Mouse (Mus musculus) heart, embryonic 14.5 days (tissue): ENCODE data around the gene Rbbp5. TPM values are rescaled to one million over a fixed set of nuclear protein-coding genes. Genes with fewer than 3 reads are reported as not detected.

Source experiments
- ATAC-seq: fragments of 200-750 bp; cut with Nextera tagmentation; 2 replicates; pipeline ENCODE4 v1.8.0; 2017; ENCODE audit warnings: low read depth, moderate TSS enrichment; ENCODE audit not compliant: insufficient number of reproducible peaks, insufficient read depth, low FRiP score
- H3K27ac ChIP-seq, 2 experiments: fragments of 200-500 bp in 1 of 2; fragments of 300-500 bp in 1 of 2; sonication (generic) in 1 of 2; replicated peaks in 1 of 2; 2 replicates each; pipeline ENCODE4 v1.5.1; 2012 to 2014; ENCODE audit warnings: low read depth in 2 of 2, low read length in 2 of 2, control low read depth in 1 of 2, mild to moderate bottlenecking in 1 of 2, mixed read lengths in 1 of 2; ENCODE audit not compliant: control insufficient read depth in 1 of 2, insufficient read depth in 1 of 2
- H3K27me3 ChIP-seq: fragments of 300-500 bp; sonication (generic); 2 replicates; pipeline ENCODE4 v1.6.1; 2014; ENCODE audit warnings: mild to moderate bottlenecking, low read length, control low read depth; ENCODE audit not compliant: control insufficient read depth, insufficient read depth
- H3K36me3 ChIP-seq: fragments of 300-500 bp; sonication (generic); 2 replicates; pipeline ENCODE4 v1.6.1; 2014; ENCODE audit warnings: mild to moderate bottlenecking, control low read depth, low read length, mixed read lengths; ENCODE audit not compliant: control insufficient read depth, insufficient read depth
- H3K4me1 ChIP-seq, 2 experiments: fragments of 200-500 bp in 1 of 2; fragments of 300-500 bp in 1 of 2; sonication (generic) in 1 of 2; 2 replicates each; pipeline ENCODE4 v1.6.1; 2012 to 2014; ENCODE audit warnings: low read length in 2 of 2, control low read depth in 1 of 2, mixed read lengths in 1 of 2; ENCODE audit not compliant: control insufficient read depth in 2 of 2, insufficient read depth in 2 of 2
- H3K4me2 ChIP-seq: fragments of 300-500 bp; sonication (generic); 2 replicates; pipeline ENCODE4 v1.6.1; 2014; ENCODE audit warnings: mild to moderate bottlenecking, low read length
- H3K4me3 ChIP-seq, 2 experiments: fragments of 200-500 bp in 1 of 2; fragments of 300-500 bp in 1 of 2; sonication (generic) in 1 of 2; 2 replicates each; pipeline ENCODE4 v1.5.1; 2012 to 2014; ENCODE audit warnings: low read length in 2 of 2, mild to moderate bottlenecking in 2 of 2, control low read depth in 1 of 2, low read depth in 1 of 2, moderate library complexity in 1 of 2; ENCODE audit not compliant: control insufficient read depth in 1 of 2, insufficient read depth in 1 of 2
- H3K9ac ChIP-seq: fragments of 300-500 bp; sonication (generic); 2 replicates; pipeline ENCODE4 v1.6.1; 2014; ENCODE audit warnings: mild to moderate bottlenecking, low read length
- H3K9me3 ChIP-seq: fragments of 300-500 bp; sonication (generic); 2 replicates; pipeline ENCODE4 v1.6.1; 2016; ENCODE audit warnings: low read length, control low read depth; ENCODE audit not compliant: control insufficient read depth
- WGBS: fragments of 180-500 bp; shearing (Covaris S2); extraction: QIAGEN DNeasy Blood & Tissue Kit; methylation state at CpG from one replicate; pipeline ENCODE4 v1.1.7; 2014; 5-methylcytosine and 5-hydroxymethylcytosine counted together
- polyA plus RNA-seq: library from polyadenylated mRNA; unstranded; fragments of >200 nt; fragmentation: Nextera tagmentation; extraction: Ambion mirVana; gene quantifications from 2 replicates; pipeline ENCODE4 v1.2.1, GENCODE M21; 2014

Rbbp5 gene
- polyA plus RNA-seq, 1 experiment from 2014 or later = 27.7 TPM

DNA sequence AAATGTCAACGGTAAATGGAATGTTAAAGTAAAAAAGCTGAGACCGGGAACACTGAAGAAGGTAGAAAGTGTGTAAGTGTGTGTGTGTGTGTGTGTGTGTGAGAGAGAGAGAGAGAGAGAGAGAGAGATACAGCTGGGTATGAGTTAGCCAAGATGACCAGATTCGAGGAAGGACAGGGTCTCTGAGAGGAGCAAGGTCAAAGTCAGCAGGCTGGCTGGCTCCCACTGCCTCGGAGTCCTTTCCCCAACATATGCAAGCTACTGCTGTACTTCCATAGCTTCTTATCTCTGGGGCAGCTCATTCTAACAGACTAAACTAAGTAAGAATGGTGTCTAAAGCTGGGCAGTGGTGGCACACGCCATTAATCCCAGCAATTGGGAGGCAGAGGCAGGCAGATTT, 5.7 kb upstream of the Rbbp5 start:
- no peak overlapping the region for H3K4me2 ChIP-seq
- H3K27me3 ChIP-seq = no peaks in the 10 kb centered on the region
- no peak for ATAC-seq
- no peak overlapping the region for H3K4me3 ChIP-seq
- H3K9ac ChIP-seq = no peak overlapping the region
- peaks cover 7 to 10% of the 10 kb centered on the region in 2 experiments for H3K4me1 ChIP-seq
- H3K27ac ChIP-seq = no peak overlapping the region
- no peaks in the 10 kb centered on the region; the same call in 1 of the 2 replicates for H3K36me3 ChIP-seq
- WGBS = 76% methylated on average over 5 of the region's 5 CpGs
- no peaks in the 10 kb centered on the region for H3K9me3 ChIP-seq

DNA sequence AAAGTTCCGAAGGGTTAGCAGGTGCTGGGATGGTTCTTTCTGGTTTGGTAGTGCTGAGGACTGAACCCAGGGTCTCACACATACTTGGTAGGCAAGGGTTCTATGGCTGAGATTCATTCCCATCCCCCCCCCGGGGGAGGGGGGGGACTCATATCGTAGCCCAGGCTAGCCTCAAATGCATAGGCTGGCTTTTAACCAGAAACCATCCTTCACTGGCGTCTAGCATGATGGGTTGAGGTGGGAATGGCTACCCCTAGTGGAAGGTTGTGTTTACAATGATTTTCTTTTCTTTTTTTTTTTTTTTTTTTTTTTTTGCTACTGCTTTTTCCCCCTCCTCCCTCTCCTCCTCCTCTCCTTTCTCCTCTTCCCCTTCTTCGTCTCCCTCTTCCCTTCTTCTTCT, 4.6 kb upstream of the Rbbp5 start:
- Histone ChIP-seq H3K9me3 (no peaks in the 10 kb centered on the region), H3K9ac (no peak overlapping the region), H3K4me1 (peaks cover 7 to 10% of the 10 kb centered on the region in 2 experiments), H3K36me3 (no peaks in the 10 kb centered on the region), H3K27ac (no peak overlapping the region), H3K4me3 (no peak overlapping the region), H3K4me2 (no peak overlapping the region), H3K27me3 (no peaks in the 10 kb centered on the region)
- 48% methylated on average over 5 of the region's 5 CpGs for WGBS
- no peak for ATAC-seq

DNA sequence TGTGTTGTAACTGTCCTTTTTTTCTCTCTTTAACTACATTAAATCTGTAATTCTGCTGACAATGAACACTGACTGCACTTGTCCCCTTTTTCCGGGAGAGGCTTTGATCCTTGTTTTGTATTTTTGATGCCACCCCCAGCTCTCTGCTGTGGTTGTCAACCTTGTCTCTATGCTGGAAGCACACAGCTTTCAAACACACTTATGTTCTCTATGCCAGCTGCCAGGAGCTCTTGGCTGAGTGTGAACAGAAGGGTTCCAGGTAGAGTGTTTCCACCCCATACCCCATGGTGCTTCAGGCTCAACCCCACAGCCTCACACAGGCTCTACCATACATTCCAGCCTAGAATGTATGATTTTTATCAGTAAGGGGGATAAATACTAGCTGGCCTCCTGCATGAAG, 2.7 kb upstream of the Rbbp5 start:
- Histone ChIP-seq H3K9ac (no peak overlapping the region; the same call in 1 of the 2 replicates), H3K27ac (no peak overlapping the region), H3K9me3 (no peaks in the 10 kb centered on the region), H3K36me3 (no peaks in the 10 kb centered on the region), H3K4me1 (peaks cover 0 to 12% of the 10 kb centered on the region in 2 experiments; a peak in 2 of 4 replicates), H3K4me3 (no peak overlapping the region), H3K27me3 (no peaks in the 10 kb centered on the region), H3K4me2 (no peak overlapping the region)
- no peak for ATAC-seq
- 67% methylated on average over 1 of the region's 1 CpGs for WGBS

DNA sequence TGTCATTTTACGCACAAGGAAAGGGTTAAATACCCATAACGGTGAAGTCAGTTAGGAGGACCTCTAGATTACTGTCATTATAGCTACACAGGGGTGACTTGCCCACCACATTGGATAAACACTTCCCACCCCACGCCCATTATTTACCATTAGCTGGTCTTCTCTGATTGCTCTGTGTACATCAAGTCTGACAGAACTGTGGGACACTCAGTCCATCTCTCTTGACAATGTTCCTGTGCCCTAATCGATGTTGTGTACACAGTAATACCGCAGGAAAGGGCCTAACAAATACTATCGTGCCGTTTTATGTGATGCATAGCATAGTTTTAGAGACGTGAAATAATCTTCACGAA, 614 bp upstream of the Rbbp5 start:
- peak overlapping the region; percentile 81 for H3K4me2 ChIP-seq
- no peaks in the 10 kb centered on the region for H3K36me3 ChIP-seq
- H3K9me3 ChIP-seq = no peaks in the 10 kb centered on the region
- peak overlapping the region; percentile 60 to 65 for H3K27ac ChIP-seq
- no peaks in the 10 kb centered on the region for H3K27me3 ChIP-seq
- WGBS = 3% methylated on average over 9 of the region's 9 CpGs
- peak overlapping the region; percentile 76 for H3K9ac ChIP-seq
- peak overlapping the region; percentile 87 to 94 for H3K4me3 ChIP-seq
- H3K4me1 ChIP-seq = peaks cover 0 to 11% of the 10 kb centered on the region in 2 experiments; a peak in 2 of 4 replicates
- ATAC-seq = 0 out of 2 replicates have a peak, but pooled peaks have one; percentile 16

DNA sequence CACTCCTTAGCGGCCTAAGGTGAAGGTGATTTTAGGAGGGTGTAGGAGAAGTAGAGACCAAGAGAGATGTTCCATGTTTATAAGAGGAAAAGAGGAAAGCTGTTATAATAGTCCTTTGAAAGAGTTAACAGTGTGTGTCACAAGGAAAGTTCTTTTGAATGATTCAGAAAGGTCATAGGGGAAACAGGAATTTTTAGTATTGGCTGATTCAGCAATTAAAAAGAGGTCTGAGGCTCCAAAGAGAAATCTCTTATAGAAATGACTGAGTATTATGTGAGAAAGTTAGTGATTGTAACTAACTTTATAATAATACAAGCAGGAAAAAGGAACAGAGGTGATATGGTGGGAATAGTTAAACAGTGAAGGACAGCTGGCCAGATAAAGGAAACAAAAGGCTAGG, 2.3 kb downstream of the Rbbp5 start:
- H3K27me3 ChIP-seq = no peaks in the 10 kb centered on the region
- H3K27ac ChIP-seq = no peak overlapping the region
- no peak overlapping the region for H3K4me2 ChIP-seq
- no peak overlapping the region for H3K4me3 ChIP-seq
- H3K9ac ChIP-seq = no peak overlapping the region
- H3K9me3 ChIP-seq = no peaks in the 10 kb centered on the region
- peaks cover 4% of the 10 kb centered on the region; the same call in 1 of the 2 replicates for H3K36me3 ChIP-seq
- WGBS = 92% methylated on average over 1 of the region's 1 CpGs
- ATAC-seq = no peak
- H3K4me1 ChIP-seq = peaks cover 0 to 11% of the 10 kb centered on the region in 2 experiments; a peak in 2 of 4 replicates

DNA sequence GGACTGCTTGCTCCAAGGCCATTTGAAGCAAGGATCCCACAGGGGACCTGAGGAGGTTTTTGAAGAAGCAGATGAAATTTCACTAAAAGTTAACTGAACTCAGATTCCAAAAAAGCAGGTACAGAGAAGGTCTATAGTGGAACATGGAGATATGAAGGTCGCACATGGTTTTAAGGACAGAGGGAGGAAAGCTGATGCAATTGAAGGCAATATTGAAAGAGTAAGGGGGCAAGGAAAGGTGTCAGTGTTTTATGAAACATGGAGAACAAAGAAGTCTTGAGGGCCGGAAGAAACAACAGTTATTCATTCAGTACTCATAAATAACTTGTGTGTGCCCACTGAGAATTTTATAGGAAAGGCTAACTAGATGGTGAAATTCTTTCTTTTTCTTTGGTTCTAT, 4.5 kb downstream of the Rbbp5 start:
- no peak for ATAC-seq
- H3K9me3 ChIP-seq = no peaks in the 10 kb centered on the region
- no peaks in the 10 kb centered on the region for H3K27me3 ChIP-seq
- H3K4me3 ChIP-seq = no peak overlapping the region
- no peak overlapping the region for H3K27ac ChIP-seq
- H3K9ac ChIP-seq = no peak overlapping the region
- H3K36me3 ChIP-seq = peaks cover 24% of the 10 kb centered on the region
- peaks cover 0 to 11% of the 10 kb centered on the region in 2 experiments; a peak in 2 of 4 replicates for H3K4me1 ChIP-seq
- WGBS = 81% methylated on average over 2 of the region's 2 CpGs
- no peak overlapping the region for H3K4me2 ChIP-seq

DNA sequence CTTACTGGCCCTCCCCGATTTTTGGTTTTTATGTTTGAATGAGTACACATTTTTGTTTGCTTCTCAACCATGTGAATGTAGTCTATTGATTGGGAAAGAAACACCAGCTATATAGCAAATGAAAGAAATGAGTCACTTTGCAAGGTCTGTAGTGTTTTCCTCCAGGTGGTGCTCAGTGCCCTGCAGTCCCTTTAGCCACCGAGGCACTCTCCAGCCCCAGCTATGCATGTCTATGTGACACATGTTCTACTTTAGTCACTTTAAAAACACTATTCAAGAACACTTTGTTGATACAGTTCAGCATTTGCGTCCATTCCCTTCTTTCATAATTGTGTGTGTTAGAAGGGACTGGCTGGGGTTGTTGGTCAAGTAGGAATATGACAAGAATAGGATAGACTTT, 6.1 kb downstream of the Rbbp5 start:
- Histone ChIP-seq H3K4me1 (peaks cover 0 to 7% of the 10 kb centered on the region in 2 experiments; a peak in 2 of 4 replicates), H3K4me3 (no peak overlapping the region), H3K9ac (no peak overlapping the region), H3K4me2 (no peak overlapping the region), H3K27ac (no peak overlapping the region), H3K27me3 (no peaks in the 10 kb centered on the region), H3K9me3 (no peaks in the 10 kb centered on the region), H3K36me3 (peaks cover 36% of the 10 kb centered on the region)
- 88% methylated on average over 3 of the region's 3 CpGs for WGBS
- no peak for ATAC-seq

DNA sequence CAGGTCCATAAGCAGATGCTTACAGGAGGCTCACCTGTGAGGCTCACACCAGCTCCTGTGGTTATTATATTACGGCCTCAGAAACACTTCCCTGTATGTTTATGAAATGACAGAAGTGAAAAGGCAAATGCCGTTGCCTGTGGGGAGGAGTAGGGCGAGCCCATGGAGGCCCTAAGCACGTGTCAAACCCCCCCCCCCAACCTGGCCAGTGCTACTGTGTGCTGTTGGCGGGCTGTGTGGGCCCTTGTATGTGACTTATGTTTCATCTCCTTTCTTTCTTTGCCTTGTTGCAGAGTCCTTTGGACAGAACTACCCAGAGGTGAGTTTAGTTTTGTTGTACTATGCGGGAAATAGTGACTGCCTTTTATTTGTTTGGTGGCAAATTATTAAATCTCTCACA, 6.6 kb downstream of the Rbbp5 start:
- no peaks in the 10 kb centered on the region for H3K9me3 ChIP-seq
- H3K27me3 ChIP-seq = no peaks in the 10 kb centered on the region
- H3K36me3 ChIP-seq = peaks cover 40% of the 10 kb centered on the region
- H3K9ac ChIP-seq = no peak overlapping the region
- no peak overlapping the region for H3K27ac ChIP-seq
- no peak overlapping the region for H3K4me2 ChIP-seq
- no peak overlapping the region for H3K4me3 ChIP-seq
- no peak for ATAC-seq
- peaks cover 0 to 4% of the 10 kb centered on the region in 2 experiments; a peak in 1 of 4 replicates for H3K4me1 ChIP-seq
- 88% methylated on average over 6 of the region's 6 CpGs for WGBS
